Mouse (Mus musculus) limb, embryonic 15.5 days (tissue): ENCODE data around the gene Mex3d. TPM values are rescaled to one million over a fixed set of nuclear protein-coding genes. Genes with fewer than 3 reads are reported as not detected.

Source experiments
- ATAC-seq: fragments of 200-750 bp; cut with Nextera tagmentation; 2 replicates; pipeline ENCODE4 v1.8.0; 2017; ENCODE audit warnings: low read depth, moderate TSS enrichment; ENCODE audit not compliant: insufficient number of reproducible peaks, low FRiP score, low TSS enrichment
- H3K27ac ChIP-seq: fragments of 300-500 bp; sonication (generic); 2 replicates; pipeline ENCODE4 v1.5.1; 2015; ENCODE audit warnings: moderate library complexity, mild to moderate bottlenecking, inconsistent platforms
- H3K27me3 ChIP-seq: fragments of 300-500 bp; sonication (generic); 2 replicates; pipeline ENCODE4 v1.6.1; 2015; ENCODE audit warnings: inconsistent platforms
- H3K36me3 ChIP-seq: fragments of 300-500 bp; sonication (generic); 2 replicates; pipeline ENCODE4 v1.6.1; 2015; ENCODE audit warnings: inconsistent platforms
- H3K4me1 ChIP-seq: fragments of 300-500 bp; sonication (generic); 2 replicates; pipeline ENCODE4 v1.6.1; 2015; ENCODE audit warnings: inconsistent platforms
- H3K4me2 ChIP-seq: fragments of 300-500 bp; sonication (generic); 2 replicates; pipeline ENCODE4 v1.6.1; 2015; ENCODE audit warnings: mild to moderate bottlenecking, inconsistent platforms
- H3K4me3 ChIP-seq: fragments of 300-500 bp; sonication (generic); 2 replicates; pipeline ENCODE4 v1.5.1; 2015; ENCODE audit warnings: mild to moderate bottlenecking, inconsistent platforms
- H3K9ac ChIP-seq: fragments of 300-500 bp; sonication (generic); 2 replicates; pipeline ENCODE4 v1.6.1; 2015; ENCODE audit warnings: inconsistent platforms
- H3K9me3 ChIP-seq: fragments of 300-500 bp; sonication (generic); 2 replicates; pipeline ENCODE4 v1.6.1; 2016; ENCODE audit warnings: inconsistent platforms
- WGBS: fragments of 180-500 bp; shearing (Covaris S2); methylation state at CpG from one replicate; pipeline ENCODE4 v1.1.7; 2015; 5-methylcytosine and 5-hydroxymethylcytosine counted together
- microRNA-seq: library from miRNA; unstranded; fragments of <30 nt; microRNA quantifications from one replicate; pipeline ENCODE4, GENCODE M21; 2016
- polyA plus RNA-seq: library from polyadenylated mRNA; unstranded; fragments of >200 nt; fragmentation: Nextera tagmentation; extraction: Ambion mirVana; gene quantifications from 2 replicates; pipeline ENCODE4 v1.2.1, GENCODE M21; 2015

Mex3d gene
- polyA plus RNA-seq, 1 experiment from 2014 or later: 6.8 TPM

- no peak overlapping the region for H3K4me2 ChIP-seq
- H3K27ac ChIP-seq: no peak overlapping the region
- ATAC-seq: no peak
- no peak overlapping the region for H3K9ac ChIP-seq
- peaks cover 29% of the 10 kb centered on the region for H3K4me1 ChIP-seq
- H3K36me3 ChIP-seq: no peaks in the 10 kb centered on the region
- H3K9me3 ChIP-seq: no peaks in the 10 kb centered on the region
- WGBS: 66% methylated on average over 5 of the region's 5 CpGs
- H3K27me3 ChIP-seq: peaks cover 26% of the 10 kb centered on the region
- no peak overlapping the region for H3K4me3 ChIP-seq
Measured at GRCm38 (mm10) chr10:80332525-80332989, 54.9 kb downstream of the Mex3d start.

DNA sequence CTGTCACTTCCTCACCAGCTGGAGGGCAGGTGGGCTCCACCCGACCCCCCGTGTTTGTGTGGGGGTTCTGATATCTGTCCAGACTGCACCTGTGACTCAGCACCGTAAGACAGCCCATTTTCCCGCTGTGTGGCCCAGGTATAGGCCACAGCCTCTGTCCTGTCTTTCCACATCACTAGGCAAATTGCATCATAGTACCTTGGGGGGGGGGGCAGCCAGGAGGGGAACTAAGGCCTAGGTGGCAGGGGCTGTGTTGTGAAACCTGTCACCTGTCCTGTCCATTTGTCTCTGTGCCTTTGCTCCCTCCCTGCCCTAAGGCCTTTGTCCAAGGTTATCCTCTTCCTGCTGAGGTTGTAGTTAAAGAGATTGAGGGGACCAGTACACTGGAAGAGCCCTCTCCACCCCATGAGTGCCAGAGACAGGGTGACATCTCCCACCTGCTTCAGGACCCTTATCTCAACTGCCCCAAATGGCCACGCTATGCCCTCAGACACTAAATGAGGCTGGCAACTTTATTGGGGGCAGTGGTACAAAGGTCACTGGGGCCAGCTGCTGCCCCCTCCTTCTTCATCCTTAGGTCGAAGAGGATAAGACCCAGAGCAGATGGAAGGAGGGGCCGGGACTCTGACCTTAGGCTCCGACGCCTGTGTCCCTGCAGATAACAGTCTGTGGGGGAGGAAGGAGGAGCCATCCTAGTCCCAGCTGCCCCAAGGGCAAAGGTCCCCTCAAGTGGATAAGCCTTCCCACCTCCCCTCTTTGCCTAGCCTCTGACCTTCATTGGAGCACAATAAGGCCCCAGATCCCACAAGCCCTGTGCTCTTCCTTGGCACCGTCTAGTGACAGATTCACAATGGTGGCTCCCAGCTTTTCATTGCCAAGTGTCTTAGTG lies 55.6 kb downstream of the Mex3d start:
- H3K4me3 ChIP-seq: no peak overlapping the region
- H3K4me2 ChIP-seq: no peak overlapping the region
- H3K9me3 ChIP-seq: no peaks in the 10 kb centered on the region
- 55% methylated on average over 10 of the region's 10 CpGs for WGBS
- no peak overlapping the region for H3K9ac ChIP-seq
- no peaks in the 10 kb centered on the region for H3K36me3 ChIP-seq
- no peak for ATAC-seq
- peaks cover 26% of the 10 kb centered on the region for H3K27me3 ChIP-seq
- H3K27ac ChIP-seq: no peak overlapping the region
- peaks cover 29% of the 10 kb centered on the region for H3K4me1 ChIP-seq

- Histone ChIP-seq H3K4me2 (peak overlapping the region; percentile 93), H3K9ac (no peak overlapping the region), H3K4me1 (peaks cover 26% of the 10 kb centered on the region), H3K27ac (no peak overlapping the region), H3K36me3 (no peaks in the 10 kb centered on the region), H3K4me3 (peak overlapping the region; percentile 49; the same call in 1 of the 2 replicates), H3K27me3 (peaks cover 26% of the 10 kb centered on the region), H3K9me3 (no peaks in the 10 kb centered on the region)
- WGBS: 71% methylated on average over 2 of the region's 2 CpGs
- no peak for ATAC-seq
Measured at GRCm38 (mm10) chr10:80330888-80331287, 56.6 kb downstream of the Mex3d start.

Small RNA genes within 50 kb of the gene (microRNA-seq; reads per million reads assigned to microRNA genes)
- gene Gm22721: not detected

Other genes starting within 250 kb of the Mex3d start
- gene Atp5d, start 249.0 kb downstream of the Mex3d start, polyA plus RNA-seq: 494 and 537 TPM in 2 replicates
- 5.9 and 6.8 TPM in 2 replicates for gene Cbarp, start 246.8 kb downstream of the Mex3d start, polyA plus RNA-seq
- gene Midn, start 239.4 kb downstream of the Mex3d start, polyA plus RNA-seq: 13.4 and 14.0 TPM in 2 replicates
- 102 and 103 TPM in 2 replicates for gene Cirbp, start 221.7 kb downstream of the Mex3d start, polyA plus RNA-seq
- 12.8 and 13.3 TPM in 2 replicates for gene 1600002K03Rik, start 214.7 kb downstream of the Mex3d start, polyA plus RNA-seq
- gene Efna2, start 208.2 kb downstream of the Mex3d start, polyA plus RNA-seq: 27.0 and 29.3 TPM in 2 replicates
- 66.1 and 67.6 TPM in 2 replicates for gene Mum1, start 161.2 kb downstream of the Mex3d start, polyA plus RNA-seq
- 301 and 304 TPM in 2 replicates for gene Ndufs7, start 138.5 kb downstream of the Mex3d start, polyA plus RNA-seq
- 64.4 and 127 TPM in 2 replicates for gene Gamt, start 126.6 kb downstream of the Mex3d start, polyA plus RNA-seq
- 56.8 and 59.7 TPM in 2 replicates for gene Dazap1, start 126.2 kb downstream of the Mex3d start, polyA plus RNA-seq
- 842 and 925 TPM in 2 replicates for gene Rps15, start 95.2 kb downstream of the Mex3d start, polyA plus RNA-seq
- gene Apc2, start 91.7 kb downstream of the Mex3d start, polyA plus RNA-seq: 1.5 TPM in 2 replicates
- 54.4 and 56.0 TPM in 2 replicates for gene 2310011J03Rik, start 67.1 kb downstream of the Mex3d start, polyA plus RNA-seq
- 4.3 and 5.0 TPM in 2 replicates for gene Pcsk4, start 58.2 kb downstream of the Mex3d start, polyA plus RNA-seq
- 13.8 and 16.1 TPM in 2 replicates for gene Reep6, start 57.7 kb downstream of the Mex3d start, polyA plus RNA-seq
- gene Adamtsl5, start 39.2 kb downstream of the Mex3d start, polyA plus RNA-seq: 11.9 and 13.8 TPM in 2 replicates
- 0.91 and 0.99 TPM in 2 replicates for gene Plk5, start 31.2 kb downstream of the Mex3d start, polyA plus RNA-seq
- gene Mbd3, start 11.9 kb upstream of the Mex3d start, polyA plus RNA-seq: 218 and 219 TPM in 2 replicates
- 562 and 570 TPM in 2 replicates for gene Uqcr11, start 19.2 kb upstream of the Mex3d start, polyA plus RNA-seq
- gene Tcf3, start 46.0 kb upstream of the Mex3d start, polyA plus RNA-seq: 94.8 and 110 TPM in 2 replicates
- not detected in 2 replicates for gene Onecut3, start 107.2 kb upstream of the Mex3d start, polyA plus RNA-seq
- 0.08 and 0.15 TPM in 2 replicates for gene Atp8b3, start 151.5 kb upstream of the Mex3d start, polyA plus RNA-seq
- 21.9 and 22.5 TPM in 2 replicates for gene Rexo1, start 173.9 kb upstream of the Mex3d start, polyA plus RNA-seq
- gene Klf16, start 189.7 kb upstream of the Mex3d start, polyA plus RNA-seq: 7.9 and 9.9 TPM in 2 replicates
- gene Abhd17a, start 202.7 kb upstream of the Mex3d start, polyA plus RNA-seq: 97.0 and 104 TPM in 2 replicates
- 100 and 102 TPM in 2 replicates for gene Scamp4, start 215.2 kb upstream of the Mex3d start, polyA plus RNA-seq
- 6.4 and 8.0 TPM in 2 replicates for gene Adat3, start 215.2 kb upstream of the Mex3d start, polyA plus RNA-seq
- 4.9 and 5.8 TPM in 2 replicates for gene Gm49322, start 218.4 kb upstream of the Mex3d start, polyA plus RNA-seq
- gene Csnk1g2, start 235.2 kb upstream of the Mex3d start, polyA plus RNA-seq: 126 and 148 TPM in 2 replicates